Mouse (Mus musculus): ENCODE data around the gene Ogt. TPM values are rescaled to one million over a fixed set of nuclear protein-coding genes. Genes with fewer than 3 reads are reported as not detected.

The Ogt gene
- polyA plus RNA-seq, 1 experiment from 2014 or later = 168 TPM

Other genes with a start within 250 kb of the Ogt start
- gene Zmym3, start 219.2 kb upstream of the Ogt start, polyA plus RNA-seq (2015; fragmentation: Nextera tagmentation; extraction: Ambion mirVana) = 30.6 and 33.0 TPM in 2 replicates
- gene Nono, start 210.7 kb upstream of the Ogt start, polyA plus RNA-seq (2015; fragmentation: Nextera tagmentation; extraction: Ambion mirVana) = 364 and 374 TPM in 2 replicates
- 53.1 and 66.4 TPM in 2 replicates for gene Itgb1bp2, start 191.0 kb upstream of the Ogt start, polyA plus RNA-seq (2015; fragmentation: Nextera tagmentation; extraction: Ambion mirVana)
- gene Taf1, start 107.3 kb upstream of the Ogt start, polyA plus RNA-seq (2015; fragmentation: Nextera tagmentation; extraction: Ambion mirVana) = 11.6 and 11.8 TPM in 2 replicates
- 0.43 and 0.52 TPM in 2 replicates for gene Cxcr3, start 94.2 kb downstream of the Ogt start, polyA plus RNA-seq (2015; fragmentation: Nextera tagmentation; extraction: Ambion mirVana)
- 0.17 and 0.30 TPM in 2 replicates for gene Gm4779, start 154.4 kb downstream of the Ogt start, polyA plus RNA-seq (2015; fragmentation: Nextera tagmentation; extraction: Ambion mirVana)
- 0.08 TPM in 1 of 2 replicates, not detected in the other for gene 8030474K03Rik, start 154.6 kb downstream of the Ogt start, polyA plus RNA-seq (2015; fragmentation: Nextera tagmentation; extraction: Ambion mirVana)
- gene Nhsl2, start 209.3 kb downstream of the Ogt start, polyA plus RNA-seq (2015; fragmentation: Nextera tagmentation; extraction: Ambion mirVana) = 7.0 and 9.2 TPM in 2 replicates